Mouse (Mus musculus): ENCODE measurements around the gene Tex26.
A peak's percentile ranks its signal among the peaks of the same experiment; 100 is the strongest.

Gene Tex26

DNA sequence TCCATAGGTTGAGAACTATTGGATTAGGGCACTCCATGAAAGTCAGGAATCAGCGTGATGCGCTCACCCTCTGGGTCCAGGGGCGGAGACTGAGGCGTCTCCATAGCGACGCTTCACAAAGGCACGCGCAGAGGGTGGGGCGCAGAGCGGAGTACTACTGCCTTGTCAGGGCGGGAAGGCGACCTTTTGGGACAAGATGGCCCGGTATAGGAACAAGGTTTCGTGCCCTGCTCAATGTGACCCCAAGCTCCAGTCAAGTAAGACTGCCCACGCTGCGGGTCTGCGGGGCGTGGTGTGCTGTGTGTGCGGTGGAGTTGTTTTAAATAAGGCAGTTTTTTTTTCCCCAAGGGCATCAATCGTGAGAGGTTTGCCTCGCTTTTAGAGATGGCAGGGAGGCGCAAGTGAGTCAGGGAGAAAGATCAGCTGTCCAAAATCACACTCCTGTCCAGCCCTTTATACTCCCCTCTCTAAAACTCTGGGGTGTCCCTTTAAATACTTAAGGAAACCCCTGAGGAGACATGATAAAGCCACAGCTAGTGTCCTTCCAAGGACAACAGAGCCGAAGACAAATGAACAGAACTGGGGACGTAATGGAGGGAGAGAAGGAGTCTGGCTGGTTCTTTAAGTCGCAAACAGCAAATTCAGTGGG lies at the start of gene Tex26:
TSS of gene Tex26 (plus strand) at position 130 of the 649 bp plus-strand sequence.
- DNase-seq (ENCODE audit: low spot score in 2 of 2), result peak in 1 of 2 experiments; percentile 51

DNA sequence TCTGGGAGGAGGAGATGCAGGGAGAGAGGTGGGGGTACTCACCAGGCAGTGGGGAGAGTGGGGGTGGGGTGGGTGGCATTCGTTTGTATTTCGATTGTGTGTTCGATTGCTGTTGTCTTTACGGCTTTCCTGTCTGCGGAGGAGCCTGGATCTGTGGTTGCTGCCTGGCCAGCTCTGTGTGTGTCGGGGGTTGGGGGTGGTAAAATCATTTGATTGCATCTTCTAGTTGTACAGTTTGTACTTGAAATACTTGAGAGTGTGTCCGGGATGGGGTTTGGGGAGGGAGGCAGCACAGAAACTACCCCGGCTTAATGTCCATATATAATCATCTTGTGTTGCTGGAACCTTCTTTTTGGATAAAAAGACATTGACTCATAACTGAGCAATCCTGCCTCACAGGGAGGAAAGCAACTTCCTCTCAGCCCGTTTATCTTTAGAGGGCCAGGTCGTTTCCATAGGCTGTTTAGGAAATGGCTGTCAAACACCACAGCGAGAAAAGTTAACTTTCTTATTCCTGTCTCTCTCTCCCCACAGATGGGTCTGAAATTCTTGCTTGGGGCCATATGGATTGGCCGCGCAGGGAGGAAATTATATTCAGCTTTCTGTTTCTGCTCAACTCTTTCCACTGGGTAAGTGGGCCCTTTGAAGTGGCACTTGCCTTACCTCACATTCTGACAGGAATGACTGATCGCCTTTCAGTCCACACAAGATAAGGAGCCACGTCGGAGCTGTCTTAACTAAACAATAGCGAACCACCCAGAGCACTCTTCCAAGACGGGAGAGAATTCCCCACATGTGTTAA lies 47.7 kb upstream of the Tex26 start:
- DNase-seq (ENCODE audit: low spot score in 2 of 2), result no peak

DNA sequence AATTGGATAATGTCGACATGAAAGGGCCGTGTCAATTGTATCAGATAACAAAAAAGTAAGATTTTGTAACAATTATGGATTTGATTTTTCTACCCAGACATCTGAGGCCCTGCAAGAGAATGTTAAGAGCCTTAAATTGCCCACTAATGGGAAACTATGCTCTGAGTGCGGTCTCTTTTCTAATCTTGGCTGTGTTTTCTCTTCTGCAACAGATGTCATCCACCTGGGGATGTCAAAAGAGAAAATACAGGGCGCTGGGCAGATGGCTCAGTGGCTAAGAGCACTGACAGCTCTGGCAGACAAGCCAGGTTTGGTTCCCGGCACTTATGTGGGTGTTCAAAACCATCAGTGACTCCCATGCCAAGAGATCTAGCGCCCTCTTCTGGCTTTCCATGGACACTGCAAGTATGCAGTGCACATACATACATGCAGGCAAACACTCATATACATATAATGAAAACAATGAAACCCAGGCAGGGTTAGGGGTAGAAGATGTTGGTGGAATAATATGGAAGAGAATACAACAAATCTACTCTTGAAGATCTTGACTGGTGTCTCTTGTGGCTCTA lies 47.0 kb upstream of the Tex26 start:
- DNase-seq (ENCODE audit: low spot score in 2 of 2), result no peak

DNA sequence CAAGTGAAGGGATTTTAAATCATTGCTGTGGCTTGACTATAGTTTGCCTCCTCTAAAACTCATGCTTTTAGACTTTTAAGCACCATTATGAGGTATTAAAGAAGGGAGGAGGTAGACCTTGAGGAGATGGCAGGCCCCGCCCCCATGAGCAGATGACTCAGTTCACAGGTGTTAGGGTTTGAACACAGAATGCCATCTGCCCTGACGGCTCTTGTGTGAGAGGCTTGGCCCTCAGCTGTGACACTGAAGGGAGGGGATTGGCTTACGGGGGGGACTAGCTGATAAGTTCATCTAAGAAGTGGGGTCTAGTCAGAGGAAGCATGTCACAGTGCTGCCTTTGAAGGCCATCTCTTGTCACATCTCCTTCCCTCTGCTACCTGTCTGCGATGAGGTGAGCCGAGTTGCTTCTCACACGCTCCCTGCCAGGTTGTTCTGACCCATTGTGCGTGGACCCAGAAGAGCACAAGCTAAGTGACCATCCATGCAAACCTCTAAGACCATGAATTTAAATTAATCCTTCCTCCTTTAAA lies 37.9 kb upstream of the Tex26 start:
- DNase-seq (ENCODE audit: low spot score in 2 of 2), result no peak

DNA sequence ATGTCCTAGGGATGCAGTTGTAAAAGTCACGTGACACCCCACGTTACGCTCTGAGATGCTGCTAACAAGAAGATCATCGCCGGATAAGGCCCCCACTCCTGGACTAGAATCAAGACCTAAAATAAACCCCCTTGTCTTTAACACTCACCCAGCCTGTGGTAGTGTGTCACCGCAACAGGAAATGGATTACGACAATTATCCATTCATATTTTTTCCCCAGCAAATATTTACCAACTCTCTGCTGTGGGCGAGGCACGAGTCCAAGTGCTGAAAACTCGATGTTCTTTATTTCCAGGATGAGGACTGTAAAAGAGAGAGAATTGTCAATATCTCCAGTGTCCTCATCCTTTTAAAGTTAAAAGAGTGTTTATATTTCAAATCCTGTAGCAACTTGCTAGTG lies 37.4 kb upstream of the Tex26 start:
- no peak for DNase-seq (ENCODE audit: low spot score in 2 of 2)

DNA sequence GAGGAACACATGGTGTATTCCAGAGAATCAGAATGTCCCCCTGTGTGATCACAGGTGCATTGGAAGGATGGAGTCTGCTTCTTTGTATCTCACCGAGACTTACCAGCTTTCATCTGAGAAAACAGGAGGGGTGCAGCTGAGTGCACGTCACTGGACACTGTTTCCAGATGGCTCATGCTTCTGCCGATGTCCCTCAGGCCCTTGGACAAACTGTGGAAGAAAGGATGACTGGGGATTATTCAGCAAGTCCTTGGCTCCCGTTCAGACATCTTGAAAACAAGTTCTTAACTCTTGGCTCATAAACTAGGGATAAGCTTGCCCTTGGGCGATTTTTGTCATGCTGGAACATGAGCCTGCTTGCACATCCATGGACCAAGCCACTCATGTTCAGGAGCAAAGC lies 36.1 kb upstream of the Tex26 start:
- no peak for DNase-seq (ENCODE audit: low spot score in 2 of 2)

DNA sequence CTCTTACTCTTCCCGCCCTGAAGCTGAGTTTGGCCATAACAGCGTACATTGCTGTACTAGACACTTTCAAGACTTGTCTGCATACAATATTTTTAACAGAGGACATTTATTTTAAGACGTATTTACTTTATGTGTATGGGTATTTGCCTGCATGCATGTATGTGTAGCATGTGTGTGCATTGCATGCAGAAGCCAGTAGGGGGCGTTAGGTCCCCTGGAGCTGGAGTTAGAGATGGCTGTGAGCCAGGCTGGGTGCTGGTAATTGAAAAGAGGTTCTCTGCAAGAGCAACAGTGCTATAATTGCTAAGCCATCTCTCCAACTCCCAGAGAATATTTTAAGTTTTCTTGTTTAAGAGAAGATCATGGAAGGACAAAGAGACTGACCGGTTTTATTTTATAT lies 34.8 kb upstream of the Tex26 start:
- DNase-seq (ENCODE audit: low spot score in 2 of 2), result no peak

DNA sequence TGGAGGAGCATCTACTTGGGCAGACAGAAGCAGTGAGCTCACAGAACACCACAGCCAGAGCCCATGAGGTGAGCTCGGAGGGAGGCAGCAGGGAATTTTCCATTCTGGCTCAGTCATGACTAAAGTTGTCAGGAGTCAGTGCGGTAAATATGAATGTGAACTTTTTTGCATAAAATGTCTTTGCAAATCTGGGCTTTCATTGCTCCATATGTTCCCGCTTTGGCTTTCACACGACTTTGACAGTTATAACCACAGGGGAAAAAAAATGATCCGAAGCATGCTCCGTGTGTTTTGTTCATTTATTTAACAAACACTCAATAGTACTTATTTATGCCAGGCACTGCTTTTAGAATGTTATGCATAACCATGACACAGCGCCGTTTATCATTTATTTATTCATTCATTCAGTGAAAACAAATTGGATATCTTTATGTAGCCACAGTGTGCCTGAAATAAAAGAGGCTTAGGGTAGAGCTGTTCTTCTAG lies 32.6 kb upstream of the Tex26 start:
- DNase-seq (ENCODE audit: low spot score in 2 of 2), result peak; percentile 40 to 66

DNA sequence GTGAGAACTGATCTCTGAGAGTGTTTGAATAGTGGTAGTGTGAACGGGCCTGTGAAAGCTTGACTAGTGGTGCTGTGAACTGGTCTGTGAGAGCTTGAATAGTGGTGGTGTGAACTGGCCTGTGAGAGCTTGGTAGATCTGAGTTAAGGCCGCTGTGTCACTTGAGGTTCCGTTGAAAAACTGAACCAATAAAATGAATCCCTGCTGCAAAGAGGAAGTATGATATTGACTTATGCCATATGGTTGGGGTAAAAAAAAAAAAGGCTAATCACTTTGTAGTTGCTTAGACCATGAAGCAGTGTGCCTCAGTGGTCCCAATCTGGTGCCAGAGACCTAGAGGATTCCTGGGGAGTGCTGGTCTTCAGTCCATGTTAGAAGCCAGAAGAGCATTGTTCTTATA lies 30.0 kb upstream of the Tex26 start:
- DNase-seq (ENCODE audit: low spot score in 2 of 2), result no peak

DNA sequence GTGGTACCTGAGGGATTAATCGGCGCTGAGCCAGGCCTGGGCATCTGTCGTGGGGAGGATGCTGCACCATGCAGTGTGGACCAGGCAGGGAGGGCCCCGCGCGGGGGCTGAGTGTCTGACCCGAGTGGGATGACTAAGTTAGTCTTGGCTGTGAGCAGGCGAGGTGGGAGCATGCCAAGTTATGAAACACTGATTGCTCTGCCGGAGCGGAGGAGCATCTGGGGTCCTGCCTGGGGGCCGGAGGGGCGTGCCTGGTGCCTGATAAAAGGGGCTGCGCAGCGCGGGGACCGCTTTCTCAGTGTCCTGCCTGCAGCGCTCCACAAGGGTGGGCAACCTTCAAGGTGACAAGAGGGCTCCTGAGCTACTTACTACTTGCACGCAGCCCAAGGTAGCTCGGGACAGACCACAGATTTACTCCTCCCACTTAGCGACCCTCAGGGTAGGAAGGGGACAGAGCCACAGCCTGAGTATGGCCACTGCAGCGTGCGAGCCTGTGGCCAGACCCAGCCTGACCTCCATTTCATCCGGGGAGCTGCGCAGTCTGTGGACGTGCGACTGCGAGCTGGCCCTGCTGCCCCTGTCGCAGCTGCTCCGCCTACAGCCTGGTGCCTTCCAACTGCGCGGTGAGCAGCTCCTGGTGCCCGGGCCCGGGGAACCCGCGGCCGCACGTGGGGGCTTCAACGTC lies 27.8 kb upstream of the Tex26 start, which contains the start of gene Medag:
TSS of gene Medag (plus strand) at position 241 of the 685 bp plus-strand sequence.
- peak in 1 of 2 experiments; percentile 69 for DNase-seq (ENCODE audit: low spot score in 2 of 2)

DNA sequence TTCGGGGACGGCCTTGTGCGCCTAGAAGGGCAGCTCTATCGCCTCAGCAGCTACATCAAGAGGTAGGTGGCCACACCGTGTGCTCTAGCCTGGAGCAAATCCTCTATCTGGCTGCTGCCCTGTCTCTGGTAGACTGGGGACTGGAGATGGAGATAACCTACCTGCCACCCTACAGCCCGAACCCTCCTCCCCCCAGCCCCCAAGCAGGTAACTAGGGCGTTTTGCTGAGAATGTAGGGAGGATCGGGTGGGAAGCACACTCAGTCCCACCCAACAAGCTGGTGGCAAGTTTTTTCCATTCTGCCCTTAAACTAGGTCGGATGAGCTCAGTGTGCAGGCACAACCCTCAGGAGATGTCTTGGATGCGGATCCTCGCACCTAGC lies 27.3 kb upstream of the Tex26 start:
- DNase-seq (ENCODE audit: low spot score in 2 of 2), result peak in 1 of 2 experiments; percentile 40

DNA sequence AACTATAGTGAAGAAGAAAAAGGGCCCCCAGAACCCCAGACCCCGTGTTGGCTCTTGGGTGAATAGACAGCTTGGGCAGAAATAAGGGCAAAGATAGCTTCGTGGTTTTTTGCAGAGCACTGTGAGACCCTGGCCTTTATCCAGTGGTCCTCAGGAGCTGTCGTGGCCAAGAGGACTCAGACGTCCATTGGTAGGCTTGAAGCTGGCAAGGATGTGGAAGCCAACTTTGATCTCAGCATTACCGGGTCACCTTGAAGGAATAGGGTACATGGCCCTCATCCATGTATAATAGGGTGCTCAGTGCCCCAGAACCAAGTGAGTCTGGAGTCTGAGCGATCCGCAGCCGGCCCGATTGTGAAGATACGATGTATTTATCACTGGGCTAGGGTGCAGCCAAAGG lies 26.8 kb upstream of the Tex26 start:
- no peak for DNase-seq (ENCODE audit: low spot score in 2 of 2)

DNA sequence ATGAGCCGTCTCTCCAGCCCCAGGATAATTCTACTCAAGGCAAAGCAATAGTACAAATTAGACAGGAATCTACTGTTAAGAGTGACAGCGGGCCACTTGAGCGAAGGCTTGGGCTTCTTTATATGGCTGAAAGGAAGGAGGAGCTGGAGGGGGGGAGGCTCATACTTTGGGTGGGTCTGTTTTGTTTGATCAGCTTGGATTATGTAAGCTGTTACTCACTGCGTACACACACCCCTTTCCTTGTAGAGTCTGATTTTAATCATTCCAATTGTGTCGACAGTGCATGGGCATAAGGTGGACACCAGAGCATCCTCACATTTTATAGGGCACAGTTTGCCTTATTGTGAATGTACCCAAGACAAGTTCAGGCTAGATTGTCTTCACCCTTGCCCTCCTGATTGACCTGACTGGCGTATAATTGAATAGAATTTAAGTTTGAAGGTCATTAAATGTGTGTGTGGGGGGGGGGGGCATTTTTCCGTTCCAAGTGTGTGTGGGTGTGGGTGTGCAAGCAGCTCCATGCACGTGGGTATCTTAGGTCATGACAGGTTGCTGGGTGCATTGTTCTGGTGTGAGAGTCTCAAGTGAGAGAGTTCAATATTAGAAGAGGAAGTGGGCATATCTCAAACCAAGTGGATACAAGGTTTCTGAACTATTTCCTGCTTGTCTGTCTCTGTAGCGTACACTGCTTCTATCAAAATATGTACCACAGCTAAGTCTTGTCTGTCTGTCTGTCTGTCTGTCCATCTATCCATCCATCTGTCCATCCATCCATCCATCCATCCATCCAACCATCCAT lies 24.9 kb upstream of the Tex26 start:
- no peak for DNase-seq (ENCODE audit: low spot score in 2 of 2)

DNA sequence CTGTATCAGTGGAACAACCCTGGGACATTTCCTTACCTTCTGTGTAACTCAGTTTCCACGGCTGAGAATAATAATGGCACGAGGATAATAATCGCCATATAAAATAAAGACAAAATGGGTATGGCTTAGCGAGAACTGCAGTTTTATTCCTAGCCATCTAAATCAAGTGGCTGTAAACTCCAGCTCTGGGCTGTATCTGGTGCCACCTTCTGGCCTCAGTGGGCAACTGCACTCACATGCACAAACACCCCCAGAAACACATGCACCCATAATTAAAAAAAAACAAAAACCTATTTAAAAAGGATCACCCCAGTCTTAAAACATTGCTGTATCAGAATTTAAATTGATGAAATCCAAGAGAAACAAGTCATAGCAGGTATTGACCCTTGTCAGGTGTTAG lies 22.1 kb upstream of the Tex26 start:
- DNase-seq (ENCODE audit: low spot score in 2 of 2), result no peak

DNA sequence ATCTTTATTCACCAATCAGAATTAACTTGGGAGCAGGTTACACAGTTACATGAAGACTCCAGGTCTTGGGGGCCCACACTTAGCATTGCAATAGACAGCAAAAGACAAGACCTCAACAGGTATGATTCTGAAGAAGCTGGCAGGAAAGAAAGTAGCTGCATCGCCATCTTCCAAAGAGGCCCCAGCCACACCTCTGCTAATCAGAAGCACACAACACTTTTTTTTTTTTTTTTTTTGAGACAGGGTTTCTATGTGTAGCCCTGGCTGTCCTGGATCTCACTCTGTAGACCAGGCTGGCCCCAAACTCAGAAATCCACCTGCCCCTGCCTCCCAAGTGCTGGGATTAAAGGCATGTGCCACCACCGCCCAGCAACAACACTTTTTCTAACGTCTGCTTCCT lies 12.9 kb upstream of the Tex26 start:
- DNase-seq (ENCODE audit: low spot score in 2 of 2), result no peak

DNA sequence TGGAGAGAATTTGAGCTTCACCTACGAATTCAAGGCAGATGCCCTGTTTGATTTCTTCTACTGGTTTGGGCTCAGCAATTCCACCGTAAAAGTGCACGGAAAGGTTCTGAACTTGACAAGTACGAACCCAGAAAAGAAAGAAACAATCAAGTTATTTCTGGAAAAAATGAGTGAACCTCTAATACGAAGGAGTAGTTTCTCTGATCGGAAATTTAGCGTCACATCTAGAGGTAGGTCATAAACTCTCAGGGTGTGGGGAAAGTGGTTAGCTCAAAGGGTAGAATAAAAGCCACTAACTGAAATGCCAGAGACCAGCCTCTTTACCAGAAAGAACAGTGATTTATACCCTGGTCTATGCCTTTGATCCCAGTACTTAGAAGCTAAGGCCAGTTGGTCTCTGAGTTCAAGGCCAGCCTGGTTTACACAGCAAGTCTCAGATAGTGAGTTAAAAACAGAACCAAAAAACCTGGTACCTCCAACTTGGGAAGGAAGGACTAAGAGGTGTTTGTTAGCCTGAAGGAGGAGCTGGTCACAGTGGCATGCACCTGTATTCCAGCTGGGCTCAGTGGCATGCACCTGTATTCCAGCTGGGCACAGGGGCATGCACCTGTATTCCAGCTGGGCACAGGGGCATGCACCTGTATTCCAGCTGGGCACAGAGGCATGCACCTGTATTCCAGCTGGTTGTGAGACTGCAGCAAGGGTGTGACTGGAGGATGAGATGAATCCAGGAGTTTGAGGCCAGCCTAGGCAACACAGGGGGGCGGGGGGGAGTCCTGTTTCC lies 12.0 kb upstream of the Tex26 start:
- DNase-seq (ENCODE audit: low spot score in 2 of 2), result no peak

DNA sequence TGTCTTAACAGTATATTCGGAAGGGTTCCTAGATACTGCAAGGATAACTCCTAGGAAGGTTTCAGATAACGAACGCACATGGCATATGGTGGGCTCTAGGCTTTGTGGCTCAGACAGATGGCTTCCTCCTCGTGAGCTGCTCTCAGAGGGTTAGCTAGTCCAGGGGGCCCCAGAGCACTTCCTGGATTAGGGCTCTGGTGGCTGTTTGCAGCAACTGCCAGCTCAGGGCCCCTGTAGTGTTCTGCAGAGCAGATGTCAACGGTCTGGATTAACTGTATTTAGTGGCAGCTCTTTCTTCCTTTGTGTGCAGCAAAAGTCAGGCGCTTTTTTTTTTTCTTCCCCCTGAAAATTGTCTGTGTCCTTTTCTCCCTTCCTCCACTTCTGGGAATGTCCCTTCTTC lies 11.1 kb upstream of the Tex26 start:
- DNase-seq (ENCODE audit: low spot score in 2 of 2), result no peak

DNA sequence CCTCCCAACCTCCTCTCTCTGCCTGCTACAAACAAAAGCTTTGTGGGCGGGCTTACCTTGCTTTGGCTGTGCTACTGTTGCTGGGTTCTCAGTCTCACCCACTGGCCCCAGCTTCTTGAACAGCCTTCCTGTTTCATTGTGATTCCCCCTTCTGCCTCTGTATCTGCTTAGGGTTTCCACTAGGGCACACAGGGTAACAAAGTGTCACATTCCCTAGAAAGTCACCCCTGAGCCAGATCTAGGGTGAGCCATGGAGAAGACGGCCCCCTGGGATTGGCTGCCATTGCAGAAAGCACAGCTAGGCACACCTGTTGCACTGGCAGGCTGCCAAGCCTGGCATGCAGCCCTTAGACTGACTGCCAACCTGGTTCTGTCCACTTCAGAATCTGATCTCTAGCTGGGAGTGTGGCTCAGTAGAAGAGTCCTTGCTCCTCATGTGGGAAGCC lies 10.6 kb upstream of the Tex26 start:
- no peak for DNase-seq (ENCODE audit: low spot score in 2 of 2)

DNA sequence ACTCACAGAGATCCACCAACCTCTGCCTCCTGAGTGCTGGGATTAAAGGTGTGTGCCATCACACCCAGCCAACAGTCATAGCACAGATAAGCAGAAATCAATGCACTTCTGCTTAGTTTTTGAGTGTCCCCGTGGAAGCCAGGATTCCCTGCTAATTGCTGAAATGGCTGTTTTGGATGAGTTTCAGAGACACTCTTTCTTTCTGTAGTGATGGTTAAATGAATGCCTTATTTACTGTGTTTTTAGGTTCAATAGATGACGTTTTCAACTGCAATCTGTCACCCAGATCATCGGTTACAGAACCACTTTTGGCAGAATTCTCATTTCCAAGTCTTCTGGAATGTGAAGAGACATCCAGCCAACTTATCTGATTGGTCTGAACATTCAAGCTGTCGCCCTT lies 9.9 kb upstream of the Tex26 start:
- no peak for DNase-seq (ENCODE audit: low spot score in 2 of 2)

DNA sequence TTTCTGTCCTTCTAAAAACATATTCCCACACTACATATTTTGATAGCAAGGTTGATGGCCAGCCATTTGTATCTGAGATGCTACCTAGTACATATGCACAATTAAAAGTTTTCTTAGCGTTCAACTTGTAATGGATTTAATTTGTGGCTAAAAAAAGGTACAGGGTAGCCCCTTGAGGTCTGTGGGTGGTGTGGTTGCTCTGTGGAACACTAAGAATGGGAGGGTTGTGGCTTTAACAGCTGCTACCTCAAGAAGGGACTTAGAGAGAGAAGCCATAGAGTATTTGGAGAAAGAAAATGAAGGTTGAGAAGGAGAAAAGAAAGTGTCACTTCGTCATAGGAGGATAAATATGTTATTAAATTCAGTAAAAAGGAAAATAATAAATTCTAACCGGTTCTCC lies 8.5 kb upstream of the Tex26 start:
- DNase-seq (ENCODE audit: low spot score in 2 of 2), result no peak
